Mouse (Mus musculus) subcutaneous adipose tissue, adult 2 months (tissue): ENCODE measurements around the gene Gpc4. TPM values are rescaled to one million over a fixed set of nuclear protein-coding genes. Genes with fewer than 3 reads are reported as not detected.

Experiments used
- polyA plus RNA-seq: library from polyadenylated mRNA; depleted of rRNA; stranded (reverse); fragments of >200 nt; gene quantifications from 2 replicates; pipeline ENCODE4 v1.2.3, GENCODE M21; 2012; ENCODE audit warnings: low replicate concordance; rRNA removed

Gene Gpc4
- polyA plus RNA-seq: 26.9 and 54.4 TPM in 2 replicates

DNA sequence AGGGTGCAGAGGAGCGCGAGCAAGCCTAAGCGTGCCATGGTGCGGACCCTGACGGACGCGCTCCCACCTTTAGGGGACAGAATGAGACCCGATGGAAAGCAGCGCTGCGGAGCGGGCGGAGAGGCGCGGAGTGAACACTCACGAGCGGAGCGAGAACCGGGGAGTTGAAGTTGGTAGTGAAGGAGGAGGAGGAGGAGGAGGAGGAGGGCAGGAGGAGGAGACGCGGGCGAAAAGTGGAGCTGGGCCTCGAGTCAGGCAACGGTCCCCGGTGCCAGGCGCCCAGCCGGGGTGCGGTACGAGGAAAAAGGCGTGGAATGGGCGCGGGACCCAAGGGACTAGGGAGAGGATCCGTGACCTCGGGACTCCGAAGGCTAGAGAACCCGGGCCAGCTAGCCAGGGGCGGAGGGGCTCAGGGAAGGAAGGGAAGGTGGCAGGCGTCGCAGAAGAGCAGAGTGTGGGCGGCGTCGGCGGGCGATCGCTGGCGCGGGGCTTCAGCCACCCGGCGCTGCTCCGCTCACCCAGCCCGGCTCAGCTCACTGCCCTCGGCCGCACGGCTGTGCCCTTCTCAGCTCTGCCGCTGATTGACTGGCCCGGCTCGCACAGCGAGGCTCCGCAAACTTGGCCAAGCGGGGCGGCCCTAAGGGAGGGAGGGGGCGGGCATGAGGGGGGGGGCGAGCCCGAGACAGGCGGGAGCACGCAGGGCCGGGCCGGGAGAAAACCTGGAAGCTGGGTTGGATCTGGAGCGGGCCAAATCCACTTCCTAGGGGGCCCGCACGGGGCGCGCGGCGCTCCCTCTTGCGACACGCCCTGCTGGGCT is at the start of gene Gpc4:
Gene Gpc4, minus strand, starts transcription at position 515 of the 817 bp plus-strand sequence.

Other genes starting within 250 kb of the Gpc4 start
- not detected in 2 replicates for gene 1700080O16Rik, start 192.5 kb downstream of the Gpc4 start, polyA plus RNA-seq